Mouse (Mus musculus) neural tube, embryonic 11.5 days (tissue): Measurements from ENCODE around the gene Babam2. TPM values are rescaled to one million over a fixed set of nuclear protein-coding genes. Genes with fewer than 3 reads are reported as not detected.

Experiments
- ATAC-seq: fragments of 200-750 bp; cut with Nextera tagmentation; 2 replicates; pipeline ENCODE4 v1.8.0; 2017; ENCODE audit warnings: moderate number of reproducible peaks, mild to moderate bottlenecking, moderate TSS enrichment, moderate library complexity; ENCODE audit not compliant: insufficient read depth, low FRiP score, low TSS enrichment
- DNase-seq: peaks from one replicate; pipeline ENCODE4 v3.0.0-alpha.2; 2015; ENCODE audit warnings: low spot score
- H3K27ac ChIP-seq: fragments of 300-500 bp; sonication (generic); 2 replicates; pipeline ENCODE4 v1.5.1; 2014; ENCODE audit warnings: low read depth, mild to moderate bottlenecking, low read length
- H3K27me3 ChIP-seq: fragments of 300-500 bp; sonication (generic); 2 replicates; pipeline ENCODE4 v1.6.1; 2014; ENCODE audit warnings: mild to moderate bottlenecking, low read length, mixed read lengths; ENCODE audit not compliant: control insufficient read depth, insufficient read depth
- H3K36me3 ChIP-seq: fragments of 300-500 bp; sonication (generic); 2 replicates; pipeline ENCODE4 v1.6.1; 2014; ENCODE audit warnings: mild to moderate bottlenecking, low read length, moderate library complexity, mixed read lengths; ENCODE audit not compliant: control insufficient read depth, insufficient read depth
- H3K4me1 ChIP-seq: fragments of 300-500 bp; sonication (generic); 2 replicates; pipeline ENCODE4 v1.6.1; 2014; ENCODE audit warnings: low read length, mixed read lengths; ENCODE audit not compliant: control insufficient read depth, insufficient read depth
- H3K4me2 ChIP-seq: fragments of 300-500 bp; sonication (generic); 2 replicates; pipeline ENCODE4 v1.6.1; 2014; ENCODE audit warnings: low read depth, mild to moderate bottlenecking, moderate library complexity
- H3K4me3 ChIP-seq: fragments of 300-500 bp; sonication (generic); 2 replicates; pipeline ENCODE4 v1.5.1; 2014; ENCODE audit warnings: low read depth, low read length
- H3K9ac ChIP-seq: fragments of 300-500 bp; sonication (generic); 2 replicates; pipeline ENCODE4 v1.6.1; 2014; ENCODE audit warnings: mild to moderate bottlenecking, low read length
- H3K9me3 ChIP-seq: fragments of 300-500 bp; sonication (generic); 2 replicates; pipeline ENCODE4 v1.6.1; 2016; ENCODE audit warnings: low read length; ENCODE audit not compliant: control insufficient read depth
- WGBS: fragments of 180-500 bp; shearing (Covaris S2); extraction: QIAGEN DNeasy Blood & Tissue Kit; methylation state at CpG from one replicate; pipeline ENCODE4 v1.1.7; 2014; 5-methylcytosine and 5-hydroxymethylcytosine counted together
- polyA plus RNA-seq: library from polyadenylated mRNA; unstranded; fragments of >200 nt; fragmentation: Nextera tagmentation; extraction: Ambion mirVana; gene quantifications from 2 replicates; pipeline ENCODE4 v1.2.1, GENCODE M21; 2014

Babam2 gene
- polyA plus RNA-seq, 1 experiment from 2014 or later, result 45.0 TPM

- 94% methylated on average over 9 of the region's 9 CpGs for WGBS
- no peak overlapping the region for H3K4me2 ChIP-seq
- H3K36me3 ChIP-seq, result no peaks in the 10 kb centered on the region
- H3K4me3 ChIP-seq, result no peak overlapping the region
- H3K4me1 ChIP-seq, result no peaks in the 10 kb centered on the region
- H3K9ac ChIP-seq, result no peak overlapping the region
- no peak for ATAC-seq
- no peaks in the 10 kb centered on the region for H3K9me3 ChIP-seq
- no peaks in the 10 kb centered on the region for H3K27me3 ChIP-seq
- no peak for DNase-seq
- no peak overlapping the region for H3K27ac ChIP-seq
These were observed 61.0 kb downstream of the Babam2 start for GRCm38 (mm10) chr5:31758310-31759091.

GRCm38 (mm10) chr5:31761836-31762235, 64.4 kb downstream of the Babam2 start:
- Histone ChIP-seq H3K9me3 (no peaks in the 10 kb centered on the region), H3K4me1 (no peaks in the 10 kb centered on the region), H3K9ac (no peak overlapping the region), H3K27me3 (no peaks in the 10 kb centered on the region), H3K27ac (no peak overlapping the region), H3K4me3 (no peak overlapping the region), H3K4me2 (no peak overlapping the region), H3K36me3 (no peaks in the 10 kb centered on the region)
- WGBS, result 96% methylated on average over 4 of the region's 4 CpGs
- DNase-seq (no peak), ATAC-seq (no peak)

GRCm38 (mm10) chr5:31762773-31763172, 65.3 kb downstream of the Babam2 start:
- Histone ChIP-seq H3K36me3 (no peaks in the 10 kb centered on the region), H3K9me3 (no peaks in the 10 kb centered on the region), H3K27me3 (no peaks in the 10 kb centered on the region), H3K4me2 (no peak overlapping the region), H3K9ac (no peak overlapping the region), H3K4me1 (no peaks in the 10 kb centered on the region), H3K27ac (no peak overlapping the region), H3K4me3 (no peak overlapping the region)
- no peak for DNase-seq
- no peak for ATAC-seq
- 87% methylated on average over 1 of the region's 1 CpGs for WGBS

- no peak overlapping the region for H3K27ac ChIP-seq
- ATAC-seq, result no peak
- 88% methylated on average over 2 of the region's 2 CpGs for WGBS
These were observed 68.3 kb downstream of the Babam2 start for GRCm38 (mm10) chr5:31765824-31766223.

GRCm38 (mm10) chr5:31766841-31767542, 69.5 kb downstream of the Babam2 start:
- H3K27me3 ChIP-seq, result no peaks in the 10 kb centered on the region
- no peak overlapping the region for H3K4me3 ChIP-seq
- WGBS, result 59% methylated on average over 4 of the region's 4 CpGs
- H3K9ac ChIP-seq, result no peak overlapping the region
- H3K4me2 ChIP-seq, result no peak overlapping the region
- no peaks in the 10 kb centered on the region for H3K9me3 ChIP-seq
- ATAC-seq, result no peak
- no peak overlapping the region for H3K27ac ChIP-seq
- H3K36me3 ChIP-seq, result no peaks in the 10 kb centered on the region
- no peaks in the 10 kb centered on the region for H3K4me1 ChIP-seq
- DNase-seq, result no peak

More at GRCm38 (mm10) chr5:31765824-31766223, 68.3 kb downstream of the Babam2 start:
- Histone ChIP-seq H3K4me3 (no peak overlapping the region), H3K4me2 (no peak overlapping the region), H3K9ac (no peak overlapping the region), H3K4me1 (no peaks in the 10 kb centered on the region), H3K36me3 (no peaks in the 10 kb centered on the region), H3K9me3 (no peaks in the 10 kb centered on the region), H3K27me3 (no peaks in the 10 kb centered on the region)
- no peak for DNase-seq

- H3K9me3 ChIP-seq, result no peaks in the 10 kb centered on the region
- H3K4me3 ChIP-seq, result no peak overlapping the region
- DNase-seq (no peak), ATAC-seq (no peak)
- 93% methylated on average over 5 of the region's 5 CpGs for WGBS
- no peaks in the 10 kb centered on the region for H3K36me3 ChIP-seq
- H3K9ac ChIP-seq, result no peak overlapping the region
- H3K4me1 ChIP-seq, result no peaks in the 10 kb centered on the region
- H3K4me2 ChIP-seq, result no peak overlapping the region
- H3K27ac ChIP-seq, result no peak overlapping the region
- H3K27me3 ChIP-seq, result no peaks in the 10 kb centered on the region
These were observed 74.0 kb downstream of the Babam2 start for GRCm38 (mm10) chr5:31771486-31771885.

GRCm38 (mm10) chr5:31771921-31772320, 74.4 kb downstream of the Babam2 start:
- Histone ChIP-seq H3K4me2 (no peak overlapping the region), H3K9ac (no peak overlapping the region), H3K4me3 (no peak overlapping the region), H3K9me3 (no peaks in the 10 kb centered on the region), H3K27ac (no peak overlapping the region), H3K4me1 (no peaks in the 10 kb centered on the region), H3K27me3 (no peaks in the 10 kb centered on the region), H3K36me3 (no peaks in the 10 kb centered on the region)
- ATAC-seq (no peak), DNase-seq (no peak)
- WGBS, result 91% methylated on average over 4 of the region's 4 CpGs

GRCm38 (mm10) chr5:31774976-31775375, 77.5 kb downstream of the Babam2 start:
- no peak overlapping the region for H3K27ac ChIP-seq
- ATAC-seq (no peak), DNase-seq (no peak)
- H3K27me3 ChIP-seq, result no peaks in the 10 kb centered on the region
- H3K36me3 ChIP-seq, result no peaks in the 10 kb centered on the region
- H3K9ac ChIP-seq, result no peak overlapping the region
- H3K4me2 ChIP-seq, result no peak overlapping the region
- no peaks in the 10 kb centered on the region for H3K4me1 ChIP-seq
- WGBS, result 95% methylated on average over 6 of the region's 6 CpGs
- H3K4me3 ChIP-seq, result no peak overlapping the region
- H3K9me3 ChIP-seq, result no peaks in the 10 kb centered on the region

GRCm38 (mm10) chr5:31781624-31782023, 84.1 kb downstream of the Babam2 start:
- Histone ChIP-seq H3K27ac (no peak overlapping the region), H3K9ac (no peak overlapping the region), H3K4me3 (no peak overlapping the region), H3K27me3 (no peaks in the 10 kb centered on the region), H3K4me1 (no peaks in the 10 kb centered on the region), H3K36me3 (no peaks in the 10 kb centered on the region), H3K9me3 (no peaks in the 10 kb centered on the region), H3K4me2 (no peak overlapping the region)
- ATAC-seq (no peak), DNase-seq (no peak)
- WGBS, result 88% methylated on average over 5 of the region's 5 CpGs
